ENCODE assay signal across 22 mouse cellular contexts in the genomic region with DNA sequence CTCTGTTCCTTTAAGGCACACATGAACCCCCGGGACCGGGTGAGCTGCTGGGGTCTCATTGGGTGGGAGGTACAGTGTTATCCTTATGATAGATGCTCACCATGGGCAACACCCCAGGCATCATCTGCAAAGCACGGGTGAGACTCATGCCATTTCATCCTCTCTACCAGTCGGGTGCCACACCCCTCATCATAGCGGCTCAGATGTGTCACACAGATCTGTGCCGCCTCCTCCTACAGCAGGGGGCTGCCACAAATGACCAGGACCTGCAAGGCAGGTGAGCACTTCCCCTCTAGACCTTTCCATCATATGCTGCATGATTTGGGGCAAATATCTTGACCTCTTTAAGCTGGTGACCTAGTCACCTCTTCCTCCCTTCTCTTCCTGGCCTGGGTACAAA. TPM values are rescaled to one million over a fixed set of nuclear protein-coding genes. Genes with fewer than 3 reads are reported as not detected.
DNase-seq lines count a peak whose midpoint lies in the region; ATAC-seq and TF ChIP-seq lines count a peak whose summit lies in the region.
"Had no signal": no experiment of that assay in that cellular context is flagged by ENCODE, and none has a peak within 500 bp of the region (broad histone marks: within the 10 kb centered on the region; RNA-seq: fewer than 3 reads in every experiment).

No protein-coding gene starts in this region.

- no peak overlapping the region for H3K4me2 ChIP-seq in midbrain, embryonic 13.5 days (replicated peaks)
- H3K4me2 ChIP-seq in midbrain, postnatal 0 days (ENCODE audit: low read depth, low read length, poor library complexity, severe bottlenecking), result no peak overlapping the region
- H3K4me2 ChIP-seq: forebrain, embryonic 12.5 days; heart, embryonic 15.5 days; hindbrain, embryonic 13.5 days had no signal

- peak; percentile 0 for DNase-seq in adrenal gland, postnatal 10 days
- no peak for DNase-seq in adrenal gland, adult 18-20 months (ENCODE audit: low spot score in 2 of 2)
- DNase-seq in heart, adult 11 months, result peak; percentile 89
- DNase-seq in heart, adult 9 months (ENCODE audit: low spot score in 2 of 2), result no peak
- DNase-seq in midbrain, postnatal 0 days (ENCODE audit: low spot score), result no peak
- peak; percentile 6 for DNase-seq in thymus, postnatal 4 days
- no peak for DNase-seq in thymus, postnatal 0 days (ENCODE audit: low spot score)
- DNase-seq: adrenal gland, postnatal 14 days; B cell, adult 2 months; cerebellum, adult 18-20 months; cerebellum, postnatal 10 days; forebrain, postnatal 0 days; gastrocnemius, postnatal 14 days; heart, postnatal 14 days had no signal

- no peak for TF ChIP-seq CTCF in midbrain, postnatal 0 days (IDR thresholded peaks at IDR 0.05)

- no peak overlapping the region for H3K4me3 ChIP-seq in midbrain, embryonic 13.5 days (replicated peaks)
- no peak overlapping the region for H3K4me3 ChIP-seq in midbrain, postnatal 0 days (ENCODE audit: low read depth, low read length)
- H3K4me3 ChIP-seq: forebrain, embryonic 12.5 days; heart, embryonic 10.5 days; heart, embryonic 15.5 days; hindbrain, embryonic 13.5 days had no signal

- no peak for ATAC-seq in midbrain, embryonic 13.5 days
- no peak for ATAC-seq in midbrain, postnatal 0 days (ENCODE audit: low FRiP score)
- ATAC-seq: CD4-positive, CD25-positive, alpha-beta regulatory T cell, adult 4 months; forebrain, postnatal 0 days; hindbrain, postnatal 0 days had no signal

- no peak overlapping the region for H3K27ac ChIP-seq in midbrain, embryonic 13.5 days
- H3K27ac ChIP-seq in midbrain, postnatal 0 days (ENCODE audit: low read depth, low read length), result no peak overlapping the region
- H3K27ac ChIP-seq: forebrain, embryonic 12.5 days; heart, embryonic 10.5 days; heart, embryonic 15.5 days; hindbrain, embryonic 13.5 days; hindbrain, postnatal 0 days had no signal

- no peaks in the 10 kb centered on the region for H3K36me3 ChIP-seq in midbrain, embryonic 13.5 days
- H3K36me3 ChIP-seq in midbrain, postnatal 0 days (ENCODE audit: insufficient read depth, low read length), result 0 out of 2 replicates have a peak, but pooled peaks cover 3% of the 10 kb centered on the region
- H3K36me3 ChIP-seq: forebrain, embryonic 12.5 days; heart, embryonic 10.5 days; heart, embryonic 15.5 days had no signal

- WGBS in midbrain, embryonic 13.5 days, result 82% methylated on average over 6 of the region's 6 CpGs
- WGBS in midbrain, postnatal 0 days, result 74% methylated on average over 6 of the region's 6 CpGs

- H3K9me3 ChIP-seq in midbrain, embryonic 13.5 days, result no peaks in the 10 kb centered on the region
- no peaks in the 10 kb centered on the region for H3K9me3 ChIP-seq in midbrain, postnatal 0 days (ENCODE audit: low read length)
- H3K9me3 ChIP-seq: forebrain, embryonic 12.5 days; G1E; heart, embryonic 10.5 days; heart, embryonic 15.5 days; hindbrain, embryonic 13.5 days had no signal

- H3K4me1 ChIP-seq in midbrain, embryonic 13.5 days (replicated peaks), result peaks cover 34% of the 10 kb centered on the region
- peaks cover 18% of the 10 kb centered on the region for H3K4me1 ChIP-seq in midbrain, postnatal 0 days (ENCODE audit: insufficient read depth, low read length)

- peaks cover 16% of the 10 kb centered on the region; the same call in 1 of the 2 replicates for H3K27me3 ChIP-seq in midbrain, embryonic 13.5 days
- no peaks in the 10 kb centered on the region for H3K27me3 ChIP-seq in midbrain, postnatal 0 days (ENCODE audit: insufficient read depth, low read length)
- H3K27me3 ChIP-seq: heart, embryonic 15.5 days had no signal

- H3K9ac ChIP-seq in midbrain, embryonic 13.5 days (replicated peaks), result 0 out of 2 replicates have a peak overlapping the region, but pooled peaks have one; percentile 26
- H3K9ac ChIP-seq in midbrain, postnatal 0 days (replicated peaks; ENCODE audit: low read length, poor library complexity, severe bottlenecking), result no peak overlapping the region
- H3K9ac ChIP-seq: forebrain, embryonic 12.5 days; forebrain, postnatal 0 days; heart, embryonic 15.5 days; hindbrain, embryonic 13.5 days had no signal

RNA-seq across cellular contexts. Expression of a gene that starts 9.8 kb away (rescaled TPM):
- total RNA-seq in adrenal gland, postnatal 10 days (2021), result 10 to 100 TPM; 15.2 to 26.7 TPM
- 10 to 100 TPM; 20.6 to 21.6 TPM for total RNA-seq in adrenal gland, adult 18-20 months (2021)
- polyA plus RNA-seq in midbrain, embryonic 13.5 days (2015; fragmentation: Nextera tagmentation; extraction: Ambion mirVana), result 8.5 and 9.3 TPM in 2 replicates
- total RNA-seq in midbrain, postnatal 0 days (2014; rRNA removed), result 93.1 and 100 TPM in 2 replicates
- polyA plus RNA-seq in midbrain, postnatal 0 days (2015; fragmentation: Nextera tagmentation; extraction: Ambion mirVana), result 14.6 and 14.9 TPM in 2 replicates
- 2.2 and 2.3 TPM in 2 replicates for polyA plus RNA-seq in thymus, postnatal 0 days (2015; fragmentation: Nextera tagmentation; extraction: Ambion mirVana)

RNA-seq across cellular contexts. Expression of a gene that starts 10.5 kb away (rescaled TPM):
- 10 to 100 TPM; 17.3 to 24.7 TPM for total RNA-seq in adrenal gland, postnatal 10 days (2021)
- total RNA-seq in adrenal gland, adult 18-20 months (2021), result 10 to 100 TPM; 18.2 to 21.5 TPM
- polyA plus RNA-seq in midbrain, embryonic 13.5 days (2015; fragmentation: Nextera tagmentation; extraction: Ambion mirVana), result 64.7 and 67.4 TPM in 2 replicates
- 25.0 and 33.8 TPM in 2 replicates for total RNA-seq in midbrain, postnatal 0 days (2014; rRNA removed)
- 41.0 and 42.6 TPM in 2 replicates for polyA plus RNA-seq in midbrain, postnatal 0 days (2015; fragmentation: Nextera tagmentation; extraction: Ambion mirVana)
- 26.7 and 31.3 TPM in 2 replicates for polyA plus RNA-seq in thymus, postnatal 0 days (2015; fragmentation: Nextera tagmentation; extraction: Ambion mirVana)

RNA-seq across cellular contexts. Expression of a gene that starts 10.8 kb away (rescaled TPM):
- 1 to 10 TPM; 2.8 to 3.2 TPM for total RNA-seq in adrenal gland, postnatal 10 days (2021)
- total RNA-seq in adrenal gland, adult 18-20 months (2021), result 1 to 10 TPM; 2.4 to 2.8 TPM
- polyA plus RNA-seq in midbrain, embryonic 13.5 days (2015; fragmentation: Nextera tagmentation; extraction: Ambion mirVana), result 6.7 and 6.9 TPM in 2 replicates
- 3.3 and 5.3 TPM in 2 replicates for total RNA-seq in midbrain, postnatal 0 days (2014; rRNA removed)
- polyA plus RNA-seq in midbrain, postnatal 0 days (2015; fragmentation: Nextera tagmentation; extraction: Ambion mirVana), result 2.9 and 3.7 TPM in 2 replicates
- polyA plus RNA-seq in thymus, postnatal 0 days (2015; fragmentation: Nextera tagmentation; extraction: Ambion mirVana), result 4.4 and 5.6 TPM in 2 replicates

RNA-seq across cellular contexts. Expression of a gene that starts 32.0 kb away (rescaled TPM):
- total RNA-seq in adrenal gland, postnatal 10 days (2021), result 1 to 10 TPM; 1.1 to 1.8 TPM
- 1 to 10 TPM; 1.2 to 1.7 TPM for total RNA-seq in adrenal gland, adult 18-20 months (2021)
- polyA plus RNA-seq in midbrain, embryonic 13.5 days (2015; fragmentation: Nextera tagmentation; extraction: Ambion mirVana), result 2.9 and 3.0 TPM in 2 replicates
- 1.2 and 2.6 TPM in 2 replicates for total RNA-seq in midbrain, postnatal 0 days (2014; rRNA removed)
- polyA plus RNA-seq in midbrain, postnatal 0 days (2015; fragmentation: Nextera tagmentation; extraction: Ambion mirVana), result 0.80 and 1.6 TPM in 2 replicates
- 0.85 and 0.98 TPM in 2 replicates for polyA plus RNA-seq in thymus, postnatal 0 days (2015; fragmentation: Nextera tagmentation; extraction: Ambion mirVana)

RNA-seq across cellular contexts. Expression of a gene that starts 37.2 kb away (rescaled TPM):
- 10 to 100 TPM in 1 of 2 experiments, 1 to 10 TPM in 1; 8.7 to 10.8 TPM for total RNA-seq in adrenal gland, postnatal 10 days (2021)
- 10 to 100 TPM; 21.4 to 37.3 TPM for total RNA-seq in adrenal gland, adult 18-20 months (2021)
- polyA plus RNA-seq in midbrain, embryonic 13.5 days (2015; fragmentation: Nextera tagmentation; extraction: Ambion mirVana), result 2.8 and 4.4 TPM in 2 replicates
- 8.4 and 13.3 TPM in 2 replicates for total RNA-seq in midbrain, postnatal 0 days (2014; rRNA removed)
- 4.7 and 7.5 TPM in 2 replicates for polyA plus RNA-seq in midbrain, postnatal 0 days (2015; fragmentation: Nextera tagmentation; extraction: Ambion mirVana)
- 3.7 and 4.8 TPM in 2 replicates for polyA plus RNA-seq in thymus, postnatal 0 days (2015; fragmentation: Nextera tagmentation; extraction: Ambion mirVana)

Comparison
In these comparisons a context has a peak if more than half of its experiments do, and no peak if none do; other contexts are left out.
1. DNase-seq: peak in adrenal gland, postnatal 10 days (single experiment), heart, adult 11 months (single experiment) and thymus, postnatal 4 days (single experiment); none in adrenal gland, adult 18-20 months (0 of 2), heart, adult 9 months (0 of 2), midbrain, postnatal 0 days (single experiment) and thymus, postnatal 0 days (single experiment).